Mouse (Mus musculus): ENCODE results near the gene Olfr914. TPM values are rescaled to one million over a fixed set of nuclear protein-coding genes. Genes with fewer than 3 reads are reported as not detected.

Olfr914 gene
- polyA plus RNA-seq, 1 experiment = not detected

Other genes with a start within 250 kb of the Olfr914 start
- gene Olfr250, start 238.2 kb upstream of the Olfr914 start, polyA plus RNA-seq (2012; fragmentation: generic; extraction: Trizol) = not detected
- not detected for gene Olfr251, start 228.0 kb upstream of the Olfr914 start, polyA plus RNA-seq (2012; fragmentation: generic; extraction: Trizol)
- gene Olfr147, start 203.4 kb upstream of the Olfr914 start, polyA plus RNA-seq (2012; fragmentation: generic; extraction: Trizol) = 0.01 TPM
- 0.01 TPM for gene Olfr901, start 175.6 kb upstream of the Olfr914 start, polyA plus RNA-seq (2012; fragmentation: generic; extraction: Trizol)
- not detected for gene Olfr902, start 157.4 kb upstream of the Olfr914 start, polyA plus RNA-seq (2012; fragmentation: generic; extraction: Trizol)
- not detected for gene Olfr904, start 142.0 kb upstream of the Olfr914 start, polyA plus RNA-seq (2012; fragmentation: generic; extraction: Trizol)
- gene Olfr905, start 134.0 kb upstream of the Olfr914 start, polyA plus RNA-seq (2012; fragmentation: generic; extraction: Trizol) = not detected
- gene Olfr906, start 118.0 kb upstream of the Olfr914 start, polyA plus RNA-seq (2012; fragmentation: generic; extraction: Trizol) = not detected
- gene Olfr907, start 109.3 kb upstream of the Olfr914 start, polyA plus RNA-seq (2012; fragmentation: generic; extraction: Trizol) = not detected
- not detected for gene Olfr911-ps1, start 83.5 kb upstream of the Olfr914 start, polyA plus RNA-seq (2012; fragmentation: generic; extraction: Trizol)
- gene Olfr910, start 67.3 kb upstream of the Olfr914 start, polyA plus RNA-seq (2012; fragmentation: generic; extraction: Trizol) = not detected
- not detected for gene Olfr912, start 24.9 kb upstream of the Olfr914 start, polyA plus RNA-seq (2012; fragmentation: generic; extraction: Trizol)
- gene Olfr913, start 12.3 kb upstream of the Olfr914 start, polyA plus RNA-seq (2012; fragmentation: generic; extraction: Trizol) = not detected
- gene Olfr916, start 54.8 kb downstream of the Olfr914 start, polyA plus RNA-seq (2012; fragmentation: generic; extraction: Trizol) = not detected
- gene Olfr917, start 60.7 kb downstream of the Olfr914 start, polyA plus RNA-seq (2012; fragmentation: generic; extraction: Trizol) = not detected
- gene Olfr918, start 69.5 kb downstream of the Olfr914 start, polyA plus RNA-seq (2012; fragmentation: generic; extraction: Trizol) = not detected
- not detected for gene Olfr919, start 98.6 kb downstream of the Olfr914 start, polyA plus RNA-seq (2012; fragmentation: generic; extraction: Trizol)
- 10.3 TPM for gene Vwa5a, start 113.2 kb downstream of the Olfr914 start, polyA plus RNA-seq (2012; fragmentation: generic; extraction: Trizol)
- not detected for gene Olfr920, start 147.2 kb downstream of the Olfr914 start, polyA plus RNA-seq (2012; fragmentation: generic; extraction: Trizol)
- gene Olfr921, start 168.0 kb downstream of the Olfr914 start, polyA plus RNA-seq (2012; fragmentation: generic; extraction: Trizol) = not detected
- not detected for gene Olfr922, start 209.5 kb downstream of the Olfr914 start, polyA plus RNA-seq (2012; fragmentation: generic; extraction: Trizol)
- gene Olfr923, start 221.4 kb downstream of the Olfr914 start, polyA plus RNA-seq (2012; fragmentation: generic; extraction: Trizol) = not detected
- not detected for gene Olfr924, start 239.3 kb downstream of the Olfr914 start, polyA plus RNA-seq (2012; fragmentation: generic; extraction: Trizol)
- not detected for gene Olfr26, start 250.0 kb downstream of the Olfr914 start, polyA plus RNA-seq (2012; fragmentation: generic; extraction: Trizol)